Mouse (Mus musculus): ENCODE data around the gene Il2. TPM values are rescaled to one million over a fixed set of nuclear protein-coding genes. Genes with fewer than 3 reads are reported as not detected.
A peak's percentile ranks its signal among the peaks of the same experiment; 100 is the strongest.

The Il2 gene
- polyA plus RNA-seq, 1 experiment from 2014 or later: 0.21 TPM

- no peaks in the 10 kb centered on the region for H3K27me3 ChIP-seq (ENCODE audit: control insufficient read depth, insufficient read depth, low read length)
- H3K27ac ChIP-seq (ENCODE audit: low read length): no peak overlapping the region
- no peaks in the 10 kb centered on the region for H3K36me3 ChIP-seq (ENCODE audit: control insufficient read depth, insufficient read depth, low read length)
- H3K4me1 ChIP-seq (ENCODE audit: control insufficient read depth, insufficient read depth, low read length): no peaks in the 10 kb centered on the region
- peak; percentile 88 for ATAC-seq (ENCODE audit: insufficient read depth, low FRiP score)
- no peak overlapping the region for H3K4me3 ChIP-seq (replicated peaks; ENCODE audit: low read length)
- H3K9me3 ChIP-seq (replicated peaks; ENCODE audit: control insufficient read depth, low read length): no peaks in the 10 kb centered on the region
- H3K9ac ChIP-seq (ENCODE audit: low read length): no peak overlapping the region
- 32% methylated on average over 4 of the region's 4 CpGs for WGBS
- no peak overlapping the region for H3K4me2 ChIP-seq (ENCODE audit: low read depth, low read length)
Measured at GRCm38 (mm10) chr3:37128269-37128668, 2.5 kb upstream of the Il2 start.

- Histone ChIP-seq H3K9ac (ENCODE audit: low read length) (no peak overlapping the region), H3K9me3 (replicated peaks; ENCODE audit: control insufficient read depth, low read length) (no peaks in the 10 kb centered on the region), H3K36me3 (ENCODE audit: control insufficient read depth, insufficient read depth, low read length) (no peaks in the 10 kb centered on the region), H3K4me1 (ENCODE audit: control insufficient read depth, insufficient read depth, low read length) (no peaks in the 10 kb centered on the region), H3K27ac (ENCODE audit: low read length) (no peak overlapping the region), H3K4me2 (ENCODE audit: low read depth, low read length) (no peak overlapping the region), H3K27me3 (ENCODE audit: control insufficient read depth, insufficient read depth, low read length) (no peaks in the 10 kb centered on the region), H3K4me3 (replicated peaks; ENCODE audit: low read length) (no peak overlapping the region)
- 56% methylated on average over 4 of the region's 4 CpGs for WGBS
- no peak for ATAC-seq (ENCODE audit: insufficient read depth, low FRiP score)
Measured at GRCm38 (mm10) chr3:37126162-37126561, 403 bp upstream of the Il2 start.

GRCm38 (mm10) chr3:37090721-37091120 is 35.0 kb downstream of the Il2 start:
- H3K27me3 ChIP-seq (ENCODE audit: control insufficient read depth, insufficient read depth, low read length): no peaks in the 10 kb centered on the region
- H3K4me2 ChIP-seq (ENCODE audit: low read depth, low read length): no peak overlapping the region
- H3K4me3 ChIP-seq (replicated peaks; ENCODE audit: low read length): no peak overlapping the region
- no peaks in the 10 kb centered on the region for H3K9me3 ChIP-seq (replicated peaks; ENCODE audit: control insufficient read depth, low read length)
- H3K9ac ChIP-seq (ENCODE audit: low read length): no peak overlapping the region
- no peak for ATAC-seq (ENCODE audit: insufficient read depth, low FRiP score)
- H3K27ac ChIP-seq (ENCODE audit: low read length): no peak overlapping the region
- no peaks in the 10 kb centered on the region for H3K4me1 ChIP-seq (ENCODE audit: control insufficient read depth, insufficient read depth, low read length)
- H3K36me3 ChIP-seq (ENCODE audit: control insufficient read depth, insufficient read depth, low read length): no peaks in the 10 kb centered on the region

DNA sequence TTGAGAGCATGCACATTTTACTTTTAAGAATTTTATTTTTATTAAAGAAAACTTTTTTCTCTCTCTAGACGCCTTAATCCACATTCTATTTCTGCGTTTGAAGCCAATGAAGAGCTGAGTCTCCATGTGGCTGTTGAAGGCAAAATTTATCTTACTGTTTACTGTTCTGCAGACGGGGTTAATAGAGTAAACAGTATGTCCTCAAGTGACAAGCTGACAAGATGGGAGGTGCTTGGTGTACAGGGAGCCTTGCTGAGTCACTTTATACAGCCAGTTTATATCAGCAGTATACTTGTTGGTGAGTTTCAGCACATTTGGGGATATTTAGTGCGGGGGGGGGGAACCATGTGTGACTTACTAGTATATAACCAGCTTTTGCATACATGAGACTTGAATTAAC is 40.9 kb downstream of the Il2 start:
- Histone ChIP-seq H3K9ac (ENCODE audit: low read length) (no peak overlapping the region), H3K4me2 (ENCODE audit: low read depth, low read length) (no peak overlapping the region), H3K9me3 (replicated peaks; ENCODE audit: control insufficient read depth, low read length) (no peaks in the 10 kb centered on the region), H3K4me3 (replicated peaks; ENCODE audit: low read length) (no peak overlapping the region), H3K4me1 (ENCODE audit: control insufficient read depth, insufficient read depth, low read length) (no peaks in the 10 kb centered on the region), H3K36me3 (ENCODE audit: control insufficient read depth, insufficient read depth, low read length) (no peaks in the 10 kb centered on the region), H3K27ac (ENCODE audit: low read length) (no peak overlapping the region), H3K27me3 (ENCODE audit: control insufficient read depth, insufficient read depth, low read length) (no peaks in the 10 kb centered on the region)
- 52% methylated on average over 4 of the region's 4 CpGs for WGBS
- no peak for ATAC-seq (ENCODE audit: insufficient read depth, low FRiP score)

GRCm38 (mm10) chr3:37073211-37073610 is 52.5 kb downstream of the Il2 start:
- Histone ChIP-seq H3K36me3 (ENCODE audit: control insufficient read depth, insufficient read depth, low read length) (no peaks in the 10 kb centered on the region), H3K27me3 (ENCODE audit: control insufficient read depth, insufficient read depth, low read length) (no peaks in the 10 kb centered on the region), H3K9me3 (replicated peaks; ENCODE audit: control insufficient read depth, low read length) (peaks cover 4% of the 10 kb centered on the region; the same call in 1 of the 2 replicates), H3K4me2 (ENCODE audit: low read depth, low read length) (no peak overlapping the region), H3K9ac (ENCODE audit: low read length) (no peak overlapping the region), H3K4me3 (replicated peaks; ENCODE audit: low read length) (no peak overlapping the region), H3K4me1 (ENCODE audit: control insufficient read depth, insufficient read depth, low read length) (no peaks in the 10 kb centered on the region), H3K27ac (ENCODE audit: low read length) (no peak overlapping the region)
- no peak for ATAC-seq (ENCODE audit: insufficient read depth, low FRiP score)

Other genes starting within 250 kb of the Il2 start
- 0.20 and 0.71 TPM in 2 replicates for gene Adad1, start 62.4 kb downstream of the Il2 start, polyA plus RNA-seq (2015; fragmentation: Nextera tagmentation; extraction: Ambion mirVana)
- gene Il21, start 106.7 kb upstream of the Il2 start, polyA plus RNA-seq (2015; fragmentation: Nextera tagmentation; extraction: Ambion mirVana): not detected in 2 replicates
- 5.6 and 6.5 TPM in 2 replicates for gene Bbs12, start 186.6 kb upstream of the Il2 start, polyA plus RNA-seq (2015; fragmentation: Nextera tagmentation; extraction: Ambion mirVana)
- 2.5 and 3.0 TPM in 2 replicates for gene Cetn4, start 186.7 kb upstream of the Il2 start, polyA plus RNA-seq (2015; fragmentation: Nextera tagmentation; extraction: Ambion mirVana)
- 2.0 and 2.3 TPM in 2 replicates for gene Fgf2, start 222.4 kb upstream of the Il2 start, polyA plus RNA-seq (2015; fragmentation: Nextera tagmentation; extraction: Ambion mirVana)

Data from stomach, embryonic 16.5 days (tissue).